Mouse (Mus musculus): ENCODE data around the gene H2-Q4. TPM values are rescaled to one million over a fixed set of nuclear protein-coding genes. Genes with fewer than 3 reads are reported as not detected.
"Not testable (repeated sequence)": the region's sequence is repeated elsewhere in the genome, so short reads cannot be mapped to it uniquely, and the experiment has no call there.

H2-Q4 gene
- polyA plus RNA-seq, 1 experiment from 2014 or later, result 2.7 TPM

DNA sequence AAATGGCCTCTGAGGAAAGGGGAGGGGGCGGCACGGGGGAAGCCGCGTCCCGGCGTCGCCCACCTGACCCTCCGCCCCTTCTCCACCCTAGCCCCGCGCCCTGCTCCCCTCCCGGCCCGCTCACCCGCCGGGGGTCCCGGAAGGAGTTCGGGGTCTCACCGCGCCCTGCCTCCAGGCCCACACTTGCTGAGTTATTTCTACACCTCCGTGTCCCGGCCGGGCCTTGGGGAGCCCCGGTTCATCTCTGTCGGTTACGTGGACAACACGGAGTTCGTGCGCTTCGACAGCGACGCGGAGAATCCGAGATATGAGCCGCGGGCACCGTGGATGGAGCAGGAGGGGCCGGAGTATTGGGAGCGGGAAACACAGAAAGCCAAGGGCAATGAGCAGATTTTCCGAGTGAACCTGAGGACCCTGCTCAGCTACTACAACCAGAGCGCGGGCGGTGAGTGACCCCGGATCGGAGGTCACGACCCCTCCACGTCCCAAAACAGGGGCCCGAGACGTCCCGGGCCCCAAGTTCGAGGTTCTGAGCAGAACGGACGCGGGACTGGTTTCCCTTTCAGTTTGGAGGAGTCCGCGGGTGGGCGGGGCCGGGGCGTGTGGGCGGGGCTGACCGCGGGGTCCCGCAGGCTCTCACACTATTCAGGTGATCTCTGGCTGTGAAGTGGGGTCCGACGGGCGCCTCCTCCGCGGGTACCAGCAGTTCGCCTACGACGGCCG, 473 bp downstream of the H2-Q4 start:
- peak overlapping the region; percentile 23 for H3K9ac ChIP-seq
- no peaks in the 10 kb centered on the region for H3K9me3 ChIP-seq (replicated peaks)
- no peaks in the 10 kb centered on the region; the same call in 1 of the 2 replicates for H3K27me3 ChIP-seq
- no peaks in the 10 kb centered on the region for H3K36me3 ChIP-seq
- peak overlapping the region; percentile 58 for H3K4me3 ChIP-seq (replicated peaks)
- peak; percentile 34; the same call in 1 of the 2 replicates for ATAC-seq (ENCODE audit: insufficient number of reproducible peaks, low FRiP score, low TSS enrichment, low read depth)
- H3K27ac ChIP-seq (replicated peaks), result no peak overlapping the region
- under 1% methylated on average over 62 of the region's 70 CpGs for WGBS
- H3K4me1 ChIP-seq, result 0 out of 2 replicates have a peak, but pooled peaks cover 8% of the 10 kb centered on the region
- H3K4me2 ChIP-seq (replicated peaks), result peak overlapping the region; percentile 98

DNA sequence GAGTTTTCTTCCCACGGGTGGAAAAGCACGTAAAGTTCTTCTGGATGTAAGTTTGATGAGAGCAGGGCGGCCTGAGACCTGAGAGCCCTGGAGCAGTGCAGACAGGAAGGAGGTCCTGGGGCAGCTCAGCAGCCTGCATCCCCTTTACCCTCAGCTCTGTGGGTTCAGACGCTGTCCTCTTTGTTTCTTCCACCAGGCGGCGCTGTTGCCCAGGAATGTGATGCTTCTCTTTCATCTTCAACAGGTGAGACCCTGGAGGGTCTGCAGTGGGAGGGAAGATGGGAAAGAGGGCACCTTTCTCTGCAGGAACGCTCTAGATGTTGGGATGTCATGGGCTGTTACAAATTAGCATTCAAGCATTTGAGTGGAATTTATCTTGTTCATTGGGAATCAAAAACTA, 10.4 kb downstream of the H2-Q4 start:
- H3K27me3 ChIP-seq; H3K27ac ChIP-seq (replicated peaks); H3K9me3 ChIP-seq (replicated peaks); H3K4me1 ChIP-seq; H3K36me3 ChIP-seq; H3K9ac ChIP-seq; ATAC-seq (ENCODE audit: insufficient number of reproducible peaks, low FRiP score, low TSS enrichment, low read depth); H3K4me3 ChIP-seq (replicated peaks); H3K4me2 ChIP-seq (replicated peaks): not testable (repeated sequence)
- WGBS, result 7% methylated on average over 7 of the region's 7 CpGs

DNA sequence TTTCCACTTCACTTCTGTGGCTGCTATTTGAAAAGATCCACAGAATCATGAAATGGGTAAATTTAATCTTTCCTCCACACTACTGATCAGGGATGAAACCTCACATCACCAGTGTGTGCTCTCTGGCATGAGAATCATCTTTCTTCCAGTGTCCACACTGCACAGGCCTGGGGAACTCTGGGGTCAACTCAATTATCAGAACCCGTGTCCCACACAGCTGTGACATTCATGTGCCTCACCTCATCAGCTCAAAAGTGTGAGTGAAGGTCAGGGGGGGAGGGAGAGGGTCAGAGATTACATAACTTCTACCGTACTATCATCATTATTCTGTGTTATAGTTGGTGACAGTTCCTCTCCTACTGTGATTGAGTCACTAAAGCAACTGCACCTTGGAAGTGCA, 13.3 kb downstream of the H2-Q4 start:
- not testable (repeated sequence) for H3K36me3 ChIP-seq; H3K27ac ChIP-seq (replicated peaks); H3K4me1 ChIP-seq; H3K9ac ChIP-seq; H3K4me3 ChIP-seq (replicated peaks); ATAC-seq (ENCODE audit: insufficient number of reproducible peaks, low FRiP score, low TSS enrichment, low read depth); H3K27me3 ChIP-seq; H3K9me3 ChIP-seq (replicated peaks); H3K4me2 ChIP-seq (replicated peaks)
- WGBS, result 59% methylated on average over 2 of the region's 2 CpGs

DNA sequence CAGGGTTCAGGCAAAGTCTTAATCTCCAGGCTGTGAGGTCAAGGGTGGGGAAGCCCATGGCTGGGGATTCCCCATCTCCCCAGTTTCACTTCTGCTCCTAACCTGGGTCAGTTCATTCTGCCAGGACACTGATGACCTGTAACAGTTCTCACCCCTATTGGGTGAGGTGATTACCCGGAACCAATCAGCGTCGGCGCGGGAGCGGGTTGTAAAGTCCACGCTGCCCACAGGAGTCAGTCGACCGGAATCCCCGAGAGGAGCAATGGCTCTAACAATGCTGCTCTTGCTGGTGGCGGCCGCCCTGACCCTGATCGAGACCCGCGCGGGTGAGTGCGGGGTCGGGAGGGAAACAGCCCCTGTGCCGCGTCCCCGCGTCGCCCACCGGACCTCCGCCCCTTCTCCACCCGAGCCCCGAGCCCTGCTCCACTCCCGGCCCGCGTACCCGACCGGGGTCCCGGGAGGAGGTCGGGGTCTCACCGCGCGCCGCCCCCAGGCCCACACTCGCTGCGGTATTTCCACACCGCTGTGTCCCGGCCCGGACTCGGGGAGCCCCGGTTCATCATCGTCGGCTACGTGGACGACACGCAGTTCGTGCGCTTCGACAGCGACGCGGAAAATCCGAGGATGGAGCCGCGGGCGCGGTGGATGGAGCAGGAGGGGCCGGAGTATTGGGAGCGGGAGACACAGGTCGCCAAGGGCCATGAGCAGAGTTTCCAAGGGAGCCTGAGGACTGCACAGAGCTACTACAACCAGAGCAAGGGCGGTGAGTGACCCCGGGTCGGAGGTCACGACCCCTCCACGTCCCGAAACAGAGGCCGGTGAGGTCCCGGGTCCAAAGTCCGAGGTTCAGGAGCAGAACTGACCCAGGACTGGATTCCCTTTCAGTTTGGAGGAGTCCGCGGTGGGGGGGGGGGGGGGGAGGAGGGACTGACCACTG, 14.7 kb downstream of the H2-Q4 start:
- under 1% methylated on average over 57 of the region's 75 CpGs for WGBS
- Histone ChIP-seq H3K4me2 (replicated peaks) (peak overlapping the region; percentile 41), H3K4me3 (replicated peaks) (peak overlapping the region; percentile 23)
- not testable (repeated sequence) for H3K36me3 ChIP-seq; H3K9ac ChIP-seq; H3K27me3 ChIP-seq; H3K27ac ChIP-seq (replicated peaks); H3K4me1 ChIP-seq; H3K9me3 ChIP-seq (replicated peaks)
- ATAC-seq (ENCODE audit: insufficient number of reproducible peaks, low FRiP score, low TSS enrichment, low read depth), result 0 out of 2 replicates have a peak, but pooled peaks have one; percentile 29

DNA sequence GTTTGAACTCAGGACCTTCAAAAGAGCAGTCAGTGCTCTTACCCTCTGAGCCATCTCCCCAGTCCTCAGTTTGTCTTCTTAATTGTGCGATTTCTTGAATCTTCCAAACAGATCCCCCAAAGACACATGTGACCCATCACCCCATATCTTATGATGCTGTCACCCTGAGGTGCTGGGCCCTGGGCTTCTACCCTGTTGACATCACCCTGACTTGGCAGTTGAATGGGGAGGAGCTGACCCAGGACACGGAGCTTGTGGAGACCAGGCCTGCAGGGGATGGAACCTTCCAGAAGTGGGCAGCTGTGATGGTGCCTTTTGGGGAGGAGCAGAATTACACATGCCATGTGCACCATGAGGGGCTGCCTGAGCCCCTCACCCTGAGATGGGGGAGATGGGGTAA, 17.5 kb downstream of the H2-Q4 start:
- not testable (repeated sequence) for H3K9me3 ChIP-seq (replicated peaks); H3K4me2 ChIP-seq (replicated peaks); H3K4me1 ChIP-seq; H3K27me3 ChIP-seq; H3K4me3 ChIP-seq (replicated peaks); ATAC-seq (ENCODE audit: insufficient number of reproducible peaks, low FRiP score, low TSS enrichment, low read depth); H3K9ac ChIP-seq; H3K27ac ChIP-seq (replicated peaks); H3K36me3 ChIP-seq
- WGBS, result 79% methylated on average over 2 of the region's 2 CpGs

DNA sequence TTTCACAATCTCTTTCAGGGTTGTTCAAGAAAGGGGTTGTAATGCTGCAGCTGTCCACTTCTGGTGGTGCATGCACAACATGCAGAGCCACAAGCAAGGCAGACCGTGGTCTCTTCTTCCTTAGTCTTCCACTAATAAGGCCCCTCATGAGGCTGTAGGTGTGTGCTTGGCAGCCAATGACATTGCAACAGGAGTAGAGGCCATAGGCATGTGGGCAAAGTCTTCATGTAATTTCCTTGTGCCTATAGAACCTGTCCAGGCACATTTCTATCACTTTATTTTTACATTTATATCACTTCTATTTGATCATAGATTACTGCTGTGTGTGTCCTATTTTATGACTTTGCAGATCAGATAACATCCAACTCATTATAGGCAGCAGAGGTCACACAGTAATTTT, 33.6 kb downstream of the H2-Q4 start:
- H3K27me3 ChIP-seq; H3K9me3 ChIP-seq (replicated peaks); H3K4me2 ChIP-seq (replicated peaks); H3K36me3 ChIP-seq; H3K4me3 ChIP-seq (replicated peaks); H3K9ac ChIP-seq; ATAC-seq (ENCODE audit: insufficient number of reproducible peaks, low FRiP score, low TSS enrichment, low read depth); H3K4me1 ChIP-seq; H3K27ac ChIP-seq (replicated peaks): not testable (repeated sequence)
- no CpG with 5 or more reads among the region's 1 CpGs for WGBS

DNA sequence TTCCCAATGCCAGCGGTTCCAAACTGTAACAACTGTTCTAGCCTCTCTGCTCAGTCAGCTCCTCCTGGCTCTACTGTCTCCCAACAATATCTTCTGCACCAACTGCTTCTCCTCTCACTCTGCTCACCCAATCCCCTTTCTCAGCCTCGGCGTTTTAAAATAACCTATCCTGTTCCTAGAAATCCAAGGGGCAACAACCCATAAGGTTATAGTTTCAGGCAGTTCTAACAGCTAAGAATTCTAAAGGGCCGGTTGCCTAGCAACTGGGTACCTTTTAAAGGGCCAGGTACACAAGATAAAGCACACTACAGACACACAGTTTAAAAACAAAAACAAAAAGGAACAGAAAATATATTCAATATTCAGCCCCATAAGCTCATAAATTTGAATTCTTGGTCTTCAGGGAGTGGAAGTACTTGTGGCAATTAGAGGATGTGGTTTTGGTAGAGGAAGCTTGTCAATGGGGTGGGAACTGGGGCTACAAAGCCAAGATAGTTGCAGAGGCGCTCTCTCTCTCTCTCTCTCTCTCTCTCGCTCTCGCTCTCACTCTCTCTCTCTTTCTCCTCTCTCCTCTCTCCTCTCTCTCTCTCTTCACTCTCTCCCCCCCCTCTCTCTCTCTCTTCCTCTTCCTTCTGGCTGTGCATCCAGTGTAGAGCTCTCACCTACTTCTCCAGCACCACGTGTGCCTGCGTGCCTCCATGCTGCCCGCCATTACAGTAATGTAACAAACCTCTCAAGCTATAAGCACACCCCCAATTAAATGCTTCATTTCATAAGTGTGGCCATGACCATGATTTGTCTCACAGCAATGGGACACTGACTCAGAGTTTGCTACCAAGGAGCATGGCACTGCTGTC, 36.1 kb downstream of the H2-Q4 start:
- not testable (repeated sequence) for H3K9me3 ChIP-seq (replicated peaks); H3K36me3 ChIP-seq; H3K27me3 ChIP-seq; H3K4me2 ChIP-seq (replicated peaks); H3K9ac ChIP-seq; H3K4me3 ChIP-seq (replicated peaks); ATAC-seq (ENCODE audit: insufficient number of reproducible peaks, low FRiP score, low TSS enrichment, low read depth); H3K27ac ChIP-seq (replicated peaks); H3K4me1 ChIP-seq
- 83% methylated on average over 3 of the region's 10 CpGs for WGBS

DNA sequence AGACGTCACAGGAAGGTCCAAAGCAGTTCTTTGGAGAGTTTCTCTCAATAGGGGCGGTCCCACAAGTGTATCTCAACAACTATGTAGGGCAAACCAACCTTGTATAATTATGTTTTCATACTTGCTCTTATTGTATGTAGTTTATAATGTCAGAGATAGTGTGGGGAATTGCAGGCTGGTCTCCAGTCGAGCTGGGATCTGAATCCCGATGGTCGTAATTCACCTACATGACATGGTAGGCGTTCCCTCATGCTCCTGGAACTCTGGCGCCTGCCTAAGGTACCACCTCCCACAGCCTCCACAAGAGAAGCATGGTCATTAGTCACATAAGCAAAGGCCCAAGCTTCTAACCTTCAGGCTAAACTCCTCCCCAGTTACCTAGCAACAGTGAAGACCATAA, 39.4 kb downstream of the H2-Q4 start:
- no peak for ATAC-seq (ENCODE audit: insufficient number of reproducible peaks, low FRiP score, low TSS enrichment, low read depth)
- WGBS, result 81% methylated on average over 7 of the region's 7 CpGs

DNA sequence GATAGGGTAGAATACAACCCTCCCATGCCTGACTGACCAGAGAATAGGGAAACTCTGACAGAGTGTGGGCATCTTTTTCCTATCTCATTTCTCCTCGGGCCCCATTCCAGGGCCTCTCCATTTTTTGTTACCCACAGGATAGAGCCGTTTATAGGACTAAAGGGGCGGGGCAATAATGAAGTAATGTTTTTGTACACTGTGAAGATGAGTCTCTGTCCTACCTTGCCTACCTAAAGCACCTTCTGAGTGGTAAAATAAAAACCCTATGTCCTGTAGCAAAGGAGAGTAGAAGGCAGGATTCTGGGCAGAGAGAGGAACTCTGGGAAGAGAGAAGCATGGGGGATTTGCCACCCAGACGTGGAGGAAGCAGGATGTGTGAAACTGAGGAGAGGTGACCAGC, 40.1 kb downstream of the H2-Q4 start:
- not testable (repeated sequence) for H3K4me1 ChIP-seq; H3K9me3 ChIP-seq (replicated peaks); H3K36me3 ChIP-seq; H3K4me2 ChIP-seq (replicated peaks); H3K27ac ChIP-seq (replicated peaks); ATAC-seq (ENCODE audit: insufficient number of reproducible peaks, low FRiP score, low TSS enrichment, low read depth); H3K4me3 ChIP-seq (replicated peaks); H3K9ac ChIP-seq
- peaks cover 29% of the 10 kb centered on the region for H3K27me3 ChIP-seq
- WGBS, result 60% methylated on average over 4 of the region's 4 CpGs

More for the DNA sequence above, 39.4 kb downstream of the H2-Q4 start:
- Histone ChIP-seq H3K27me3 (peaks cover 25% of the 10 kb centered on the region), H3K27ac (replicated peaks) (no peak overlapping the region), H3K4me2 (replicated peaks) (no peak overlapping the region), H3K9me3 (replicated peaks) (0 out of 2 replicates have a peak, but pooled peaks cover 5% of the 10 kb centered on the region), H3K4me1 (no peaks in the 10 kb centered on the region), H3K4me3 (replicated peaks) (no peak overlapping the region), H3K36me3 (no peaks in the 10 kb centered on the region), H3K9ac (no peak overlapping the region)

DNA sequence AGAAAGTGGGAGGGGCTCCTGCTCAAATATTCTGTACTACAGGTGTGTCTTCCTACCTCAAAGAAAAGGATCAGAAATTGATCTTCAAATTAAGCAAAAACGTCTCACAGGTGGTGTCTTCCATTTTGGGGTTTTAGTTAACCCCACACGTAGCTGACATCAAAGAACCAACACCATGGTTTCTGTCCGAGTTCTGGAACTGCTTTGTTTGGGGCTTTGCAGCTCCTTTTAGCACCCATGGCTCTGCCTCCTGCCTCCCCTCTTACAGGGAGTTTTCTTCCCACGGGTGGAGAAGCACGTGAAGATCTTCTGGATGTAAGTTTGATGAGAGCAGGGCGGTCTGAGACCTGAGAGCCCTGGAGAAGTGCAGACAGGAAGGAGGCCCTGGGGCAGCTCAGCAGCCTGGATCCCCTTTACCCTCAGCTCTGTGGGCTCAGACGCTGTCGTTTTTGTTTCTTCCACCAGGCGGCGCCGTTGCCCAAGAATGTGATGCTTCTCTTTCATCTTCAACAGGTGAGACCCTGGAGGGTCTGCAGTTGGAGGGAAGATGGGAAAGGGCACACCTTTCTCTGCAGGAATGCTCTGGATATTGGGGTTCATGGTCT, 40.9 kb downstream of the H2-Q4 start:
- not testable (repeated sequence) for H3K27ac ChIP-seq (replicated peaks); H3K4me2 ChIP-seq (replicated peaks); H3K9me3 ChIP-seq (replicated peaks); H3K9ac ChIP-seq; ATAC-seq (ENCODE audit: insufficient number of reproducible peaks, low FRiP score, low TSS enrichment, low read depth); H3K36me3 ChIP-seq; H3K4me3 ChIP-seq (replicated peaks); H3K4me1 ChIP-seq
- peaks cover 36% of the 10 kb centered on the region for H3K27me3 ChIP-seq
- WGBS, result 10% methylated on average over 11 of the region's 11 CpGs

All from embryonic facial prominence, embryonic 15.5 days (tissue).